Mouse (Mus musculus) lung, adult 2 months (tissue): ENCODE results near the gene Prm3.

ENCODE experiments used
- CTCF ChIP-seq: fragments of 200-500 bp; IDR thresholded peaks from 2 replicates; pipeline ENCODE4 v1.5.1; 2011; ENCODE audit warnings: mild to moderate bottlenecking, low read length, control low read depth; ENCODE audit not compliant: insufficient read depth
- POLR2A ChIP-seq: fragments of 200-500 bp; IDR thresholded peaks from 2 replicates; pipeline ENCODE4 v1.6.1; 2011; ENCODE audit warnings: low read depth, mild to moderate bottlenecking, control low read depth, low read length, borderline replicate concordance; ENCODE audit errors: extremely low read depth

GRCm38 (mm10) chr16:10741082-10741481, 49.6 kb downstream of the Prm3 start:
- TF ChIP-seq CTCF (no peak), POLR2A (no peak)
